Mouse (Mus musculus) naive thymus-derived CD4-positive, alpha-beta T cell, adult 5 months (primary cell): ENCODE measurements around the gene Bst1. TPM values are rescaled to one million over a fixed set of nuclear protein-coding genes. Genes with fewer than 3 reads are reported as not detected.

Experiments
- polyA plus RNA-seq: library from polyadenylated mRNA; unstranded; fragments of 100-300 nt; shearing (Covaris generic); gene quantifications from one replicate; pipeline ENCODE4 v1.2.1, GENCODE M21; 2017

Gene Bst1
- polyA plus RNA-seq: not detected

GRCm38 (mm10) chr5:43818695-43819094 is at the start of gene Bst1:
Gene Bst1, plus strand, starts transcription at chr5:43818885.

DNA sequence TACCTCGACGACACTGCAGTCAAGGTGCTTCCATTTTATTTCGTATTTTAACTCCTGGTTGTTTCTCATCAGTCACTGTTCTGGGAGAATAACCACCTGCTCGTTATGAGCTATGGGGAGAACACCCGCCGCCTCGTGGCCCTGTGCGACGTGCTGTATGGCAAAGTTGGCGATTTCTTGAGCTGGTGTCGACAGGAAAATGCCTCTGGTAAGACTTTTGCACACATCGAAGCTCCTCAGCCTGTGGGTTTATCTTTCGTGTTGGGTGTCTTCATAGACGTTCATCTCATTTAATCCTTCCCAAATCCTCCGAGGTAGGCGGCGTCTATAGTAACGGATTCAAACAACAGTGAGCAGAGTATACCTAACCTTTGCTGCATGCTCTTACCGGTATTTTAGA is 2.9 kb downstream of the Bst1 start, which contains the start of gene Fbxl5:
TSS of gene Fbxl5 (minus strand) at position 101 of the 400 bp plus-strand sequence.

DNA sequence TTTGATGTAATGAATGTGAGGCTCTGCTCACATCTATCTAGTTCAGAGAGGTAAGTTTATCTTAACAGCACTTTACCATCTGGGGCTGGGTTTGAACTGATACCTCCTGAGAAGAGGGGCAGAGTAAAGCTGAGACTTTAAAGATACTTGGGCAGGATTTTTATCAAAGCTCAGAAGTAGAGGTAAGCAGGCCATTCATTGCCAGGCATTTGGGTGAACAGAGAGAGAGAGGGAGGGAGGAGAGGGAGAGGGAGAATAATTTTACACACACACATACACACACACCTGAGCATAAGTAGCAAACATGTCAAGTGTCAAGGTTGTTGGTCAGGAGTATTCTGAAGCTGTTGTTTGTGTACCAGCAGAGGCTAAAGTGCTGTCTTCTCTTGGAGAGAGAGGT is 49.6 kb downstream of the Bst1 start, which contains the start of gene Cd38:
TSS of gene Cd38 (plus strand) at position 301 of the 400 bp plus-strand sequence.

Other genes with a start within 250 kb of the Bst1 start
- not detected for gene Cc2d2a, start 156.5 kb upstream of the Bst1 start, polyA plus RNA-seq
- gene Fbxl5, start 2.8 kb downstream of the Bst1 start, polyA plus RNA-seq: 71.5 TPM
- gene Cd38, start 49.7 kb downstream of the Bst1 start, polyA plus RNA-seq: 0.17 TPM
- gene Gm7879, start 94.3 kb downstream of the Bst1 start, polyA plus RNA-seq: not detected
- gene Fgfbp1, start 162.9 kb downstream of the Bst1 start, polyA plus RNA-seq: not detected